Mouse (Mus musculus): ENCODE data around the gene Adat1. TPM values are rescaled to one million over a fixed set of nuclear protein-coding genes. Genes with fewer than 3 reads are reported as not detected.

Adat1 gene
- polyA plus RNA-seq (2015; fragmentation: Nextera tagmentation; extraction: Ambion mirVana) = 8.5 and 9.4 TPM in 2 replicates

DNA sequence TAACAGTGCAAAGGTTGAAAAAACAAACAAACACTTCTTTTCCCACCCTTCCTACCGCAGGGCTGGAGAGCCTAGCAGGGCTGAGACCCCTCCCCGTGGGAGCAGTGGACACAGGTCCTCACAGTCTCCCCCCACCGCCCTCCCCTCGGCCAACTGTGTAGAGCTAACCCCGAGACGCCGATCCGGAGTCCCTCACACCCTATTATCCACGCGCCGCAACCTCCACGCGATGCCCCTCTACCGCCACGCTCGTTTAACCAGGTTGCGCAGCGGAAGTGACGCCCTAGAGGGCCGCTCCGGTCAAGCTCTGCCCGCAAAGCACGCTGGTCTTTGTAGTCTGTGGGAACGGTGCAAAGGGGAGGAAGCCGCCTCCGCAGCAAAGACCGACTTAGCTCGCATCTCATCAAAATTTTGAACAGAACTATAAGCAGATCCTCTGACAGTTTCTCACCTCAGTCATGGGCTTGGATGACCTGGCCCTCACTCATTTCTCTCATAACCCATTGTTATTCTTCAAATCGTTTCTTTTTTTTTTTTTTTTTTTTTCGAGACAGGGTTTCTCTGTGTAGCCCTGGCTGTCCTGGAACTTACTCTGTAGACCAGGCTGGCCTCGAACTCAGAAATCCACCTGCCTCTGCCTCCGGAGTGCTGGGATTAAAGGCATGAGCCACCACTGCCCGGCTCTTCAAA is at the start of gene Adat1:
TSS of gene Adat1 (minus strand) at position 290 of the 690 bp plus-strand sequence.
- Histone ChIP-seq H3K4me1 (peaks cover 10% of the 10 kb centered on the region), H3K27ac (replicated peaks) (peak within 1 kb of the TSS; percentile 64), H3K9ac (replicated peaks) (peak within 1 kb of the TSS; percentile 92), H3K4me3 (replicated peaks) (peak within 1 kb of the TSS; percentile 84), H3K36me3 (peaks cover 61% of the 10 kb centered on the region), H3K9me3 (replicated peaks) (no peaks in the 10 kb centered on the region), H3K4me2 (peak within 1 kb of the TSS; percentile 69), H3K27me3 (replicated peaks) (no peaks in the 10 kb centered on the region)
- ATAC-seq (ENCODE audit: low FRiP score) = peak; percentile 98
- WGBS = 6% methylated on average over 33 of the region's 33 CpGs

DNA sequence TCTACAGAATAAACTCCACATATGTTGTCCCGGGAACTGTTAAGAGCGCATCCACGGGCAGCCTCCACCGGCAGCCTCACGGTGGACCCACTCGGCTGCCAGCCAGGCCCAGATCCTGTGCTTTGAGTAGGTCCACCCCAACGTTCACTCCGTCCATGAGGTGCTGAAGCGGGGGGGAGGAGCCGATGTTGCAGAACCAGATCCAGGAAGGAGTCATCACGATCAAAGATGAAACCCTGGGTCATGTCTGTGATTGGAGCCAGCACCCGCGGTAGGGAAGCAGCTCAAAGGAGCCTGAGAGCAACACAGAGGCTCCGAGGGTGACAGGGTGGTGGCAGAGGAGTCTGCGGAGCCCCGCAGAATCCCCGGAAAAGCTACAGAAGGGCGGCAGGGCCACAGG is 45.4 kb upstream of the Adat1 start:
- Histone ChIP-seq H3K9ac (replicated peaks) (no peak overlapping the region), H3K9me3 (replicated peaks) (no peaks in the 10 kb centered on the region), H3K4me3 (replicated peaks) (no peak overlapping the region), H3K4me2 (no peak overlapping the region), H3K27ac (replicated peaks) (no peak overlapping the region), H3K36me3 (no peaks in the 10 kb centered on the region), H3K27me3 (replicated peaks) (no peaks in the 10 kb centered on the region), H3K4me1 (no peaks in the 10 kb centered on the region)
- 86% methylated on average over 18 of the region's 18 CpGs for WGBS
- ATAC-seq (ENCODE audit: low FRiP score) = no peak

DNA sequence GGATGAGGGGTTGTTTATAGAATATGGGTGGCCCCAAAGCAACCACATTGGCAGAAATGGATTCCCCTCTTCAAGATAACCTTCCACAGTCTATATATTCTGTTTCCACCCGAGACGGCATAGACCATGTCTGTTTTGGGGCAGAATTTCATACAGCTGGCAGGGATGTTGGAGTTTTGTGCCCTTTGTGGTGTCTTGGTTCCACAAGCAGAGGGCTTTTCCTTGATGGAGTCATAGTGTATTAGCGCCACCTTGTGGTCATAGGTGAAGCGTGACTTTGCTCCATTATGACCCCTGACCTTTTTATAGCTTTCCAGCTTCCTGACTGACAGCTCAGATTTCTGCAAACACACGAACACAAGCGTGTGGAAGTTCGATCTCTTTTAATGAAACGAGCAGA is 42.5 kb upstream of the Adat1 start:
- 21% methylated on average over 8 of the region's 8 CpGs for WGBS
- H3K9me3 ChIP-seq (replicated peaks) = no peaks in the 10 kb centered on the region
- ATAC-seq (ENCODE audit: low FRiP score) = no peak
- no peaks in the 10 kb centered on the region for H3K27me3 ChIP-seq (replicated peaks)
- H3K27ac ChIP-seq (replicated peaks) = no peak overlapping the region
- no peak overlapping the region for H3K4me3 ChIP-seq (replicated peaks)
- no peaks in the 10 kb centered on the region for H3K4me1 ChIP-seq
- H3K9ac ChIP-seq (replicated peaks) = no peak overlapping the region
- no peaks in the 10 kb centered on the region for H3K36me3 ChIP-seq
- no peak overlapping the region for H3K4me2 ChIP-seq

DNA sequence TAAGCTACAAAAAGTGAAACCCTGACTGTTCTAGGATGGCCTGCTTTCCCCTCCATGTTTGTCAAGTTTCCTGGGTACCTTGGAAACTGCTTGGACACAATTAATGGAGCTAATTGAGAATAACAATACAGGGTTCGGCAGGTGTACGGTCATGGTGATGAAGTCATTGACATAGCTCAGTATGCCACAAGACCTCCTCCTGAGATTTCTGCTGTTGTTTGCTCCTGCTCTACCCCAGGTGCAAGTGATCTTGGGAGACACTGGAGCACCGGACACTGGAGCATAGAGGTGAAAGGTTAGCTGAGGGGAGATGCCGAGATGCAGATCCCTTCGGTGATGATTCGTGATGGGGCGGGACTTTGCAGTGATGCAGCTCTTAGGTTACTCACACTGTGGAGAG is 41.0 kb upstream of the Adat1 start:
- Histone ChIP-seq H3K9me3 (replicated peaks) (no peaks in the 10 kb centered on the region), H3K27me3 (replicated peaks) (no peaks in the 10 kb centered on the region), H3K4me2 (no peak overlapping the region), H3K27ac (replicated peaks) (no peak overlapping the region), H3K36me3 (no peaks in the 10 kb centered on the region), H3K4me1 (no peaks in the 10 kb centered on the region), H3K4me3 (replicated peaks) (no peak overlapping the region), H3K9ac (replicated peaks) (no peak overlapping the region)
- ATAC-seq (ENCODE audit: low FRiP score) = no peak
- 54% methylated on average over 7 of the region's 7 CpGs for WGBS

DNA sequence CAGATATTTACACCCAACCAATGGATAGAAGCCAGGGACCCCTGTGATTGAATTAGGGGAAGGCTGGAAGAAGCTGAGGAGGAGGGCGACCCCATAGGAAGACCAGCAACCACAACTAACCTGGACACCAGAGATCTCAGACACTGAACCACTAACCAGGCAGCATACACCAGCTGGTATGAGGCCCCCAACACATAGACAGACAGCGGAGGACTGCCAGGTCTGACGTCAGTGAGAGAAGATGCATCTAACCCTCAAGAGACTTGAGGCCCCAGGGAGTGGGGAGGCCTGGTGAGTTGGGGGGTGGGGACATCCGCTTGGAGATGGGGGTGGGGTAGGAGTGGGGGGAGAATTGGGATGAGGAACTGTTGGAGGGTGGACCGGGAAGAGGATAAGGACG is 38.6 kb upstream of the Adat1 start:
- Histone ChIP-seq H3K27ac (replicated peaks) (no peak overlapping the region), H3K9ac (replicated peaks) (no peak overlapping the region), H3K27me3 (replicated peaks) (no peaks in the 10 kb centered on the region), H3K4me3 (replicated peaks) (no peak overlapping the region), H3K4me1 (no peaks in the 10 kb centered on the region), H3K36me3 (no peaks in the 10 kb centered on the region), H3K4me2 (no peak overlapping the region), H3K9me3 (replicated peaks) (no peaks in the 10 kb centered on the region)
- ATAC-seq (ENCODE audit: low FRiP score) = no peak
- WGBS = 65% methylated on average over 6 of the region's 6 CpGs

DNA sequence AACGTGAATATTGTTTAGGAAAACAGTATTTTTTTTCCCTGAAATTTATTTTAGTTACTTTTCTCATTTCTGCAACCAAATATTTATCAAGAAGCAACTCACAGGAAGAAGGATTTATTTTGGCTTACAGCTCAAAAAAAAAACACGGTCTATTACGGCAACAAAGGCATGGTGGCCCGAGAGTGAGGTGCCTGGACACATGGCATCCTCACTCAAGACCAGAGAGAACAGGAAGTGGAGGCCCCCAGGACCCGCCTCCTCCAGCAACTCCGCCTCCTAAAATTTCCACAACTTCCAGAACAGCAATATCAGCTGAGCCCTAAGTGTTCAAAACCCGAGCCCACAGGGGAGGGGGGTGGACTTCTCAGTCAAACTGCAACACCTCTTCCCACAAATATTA is 37.4 kb upstream of the Adat1 start:
- Histone ChIP-seq H3K36me3 (no peaks in the 10 kb centered on the region), H3K9ac (replicated peaks) (no peak overlapping the region), H3K4me1 (no peaks in the 10 kb centered on the region), H3K4me3 (replicated peaks) (no peak overlapping the region), H3K27me3 (replicated peaks) (no peaks in the 10 kb centered on the region), H3K9me3 (replicated peaks) (no peaks in the 10 kb centered on the region), H3K27ac (replicated peaks) (no peak overlapping the region), H3K4me2 (no peak overlapping the region)
- ATAC-seq (ENCODE audit: low FRiP score) = no peak
- WGBS = 92% methylated on average over 7 of the region's 7 CpGs

DNA sequence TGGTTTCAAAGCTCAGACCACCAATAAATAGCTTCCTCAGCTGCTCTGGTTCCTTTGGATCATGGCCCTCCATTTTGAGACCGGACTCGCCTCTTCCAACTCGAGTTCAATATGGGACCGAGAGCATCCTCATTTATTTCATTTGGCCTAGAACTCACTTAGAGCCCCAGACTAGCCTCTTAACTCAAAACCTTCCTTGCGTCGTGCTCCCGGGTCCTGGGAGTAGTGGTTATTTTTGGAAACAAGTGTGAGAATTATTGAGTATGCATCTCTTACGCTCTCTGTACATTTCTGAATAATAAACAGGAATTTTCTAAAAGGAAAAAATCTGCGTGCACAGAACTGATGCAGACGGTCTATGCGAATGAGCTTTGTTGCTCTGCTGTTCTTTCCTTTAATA is 22.8 kb upstream of the Adat1 start, which contains the start of gene Gm6793:
TSS of gene Gm6793 (minus strand) at position 101 of the 400 bp plus-strand sequence.
- Histone ChIP-seq H3K4me1 (peaks cover 21% of the 10 kb centered on the region), H3K27me3 (replicated peaks) (no peaks in the 10 kb centered on the region), H3K27ac (replicated peaks) (no peak within 1 kb of the TSS), H3K4me2 (no peak within 1 kb of the TSS), H3K4me3 (replicated peaks) (no peak within 1 kb of the TSS), H3K9ac (replicated peaks) (no peak within 1 kb of the TSS), H3K9me3 (replicated peaks) (no peaks in the 10 kb centered on the region), H3K36me3 (peaks cover 46% of the 10 kb centered on the region)
- ATAC-seq (ENCODE audit: low FRiP score) = no peak
- 94% methylated on average over 11 of the region's 11 CpGs for WGBS

DNA sequence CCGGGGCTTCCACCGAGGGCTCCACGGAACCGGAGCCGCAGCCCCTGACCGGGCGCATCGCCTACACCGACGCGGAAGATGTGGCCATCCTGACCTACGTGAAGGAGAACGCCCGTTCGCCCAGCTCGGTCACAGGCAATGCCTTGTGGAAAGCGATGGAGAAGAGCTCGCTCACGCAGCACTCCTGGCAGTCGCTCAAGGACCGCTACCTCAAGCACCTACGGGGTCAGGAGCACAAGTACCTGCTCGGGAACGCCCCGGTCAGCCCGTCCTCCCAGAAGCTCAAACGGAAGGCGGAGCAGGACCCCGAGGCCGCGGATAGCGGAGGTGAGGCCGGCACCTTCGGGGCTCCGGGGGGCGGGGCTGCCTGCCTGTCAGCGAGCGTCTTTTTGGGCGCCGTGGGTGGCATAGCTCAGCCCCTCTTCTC is 19.7 kb upstream of the Adat1 start:
- WGBS = under 1% methylated on average over 40 of the region's 40 CpGs
- H3K4me2 ChIP-seq = peak overlapping the region; percentile 88
- H3K27ac ChIP-seq (replicated peaks) = peak overlapping the region; percentile 88
- no peaks in the 10 kb centered on the region for H3K27me3 ChIP-seq (replicated peaks)
- peaks cover 18% of the 10 kb centered on the region for H3K36me3 ChIP-seq
- H3K9me3 ChIP-seq (replicated peaks) = no peaks in the 10 kb centered on the region
- peak overlapping the region; percentile 99 for H3K4me3 ChIP-seq (replicated peaks)
- peak; percentile 56 for ATAC-seq (ENCODE audit: low FRiP score)
- peak overlapping the region; percentile 92 for H3K9ac ChIP-seq (replicated peaks)
- peaks cover 26% of the 10 kb centered on the region for H3K4me1 ChIP-seq

DNA sequence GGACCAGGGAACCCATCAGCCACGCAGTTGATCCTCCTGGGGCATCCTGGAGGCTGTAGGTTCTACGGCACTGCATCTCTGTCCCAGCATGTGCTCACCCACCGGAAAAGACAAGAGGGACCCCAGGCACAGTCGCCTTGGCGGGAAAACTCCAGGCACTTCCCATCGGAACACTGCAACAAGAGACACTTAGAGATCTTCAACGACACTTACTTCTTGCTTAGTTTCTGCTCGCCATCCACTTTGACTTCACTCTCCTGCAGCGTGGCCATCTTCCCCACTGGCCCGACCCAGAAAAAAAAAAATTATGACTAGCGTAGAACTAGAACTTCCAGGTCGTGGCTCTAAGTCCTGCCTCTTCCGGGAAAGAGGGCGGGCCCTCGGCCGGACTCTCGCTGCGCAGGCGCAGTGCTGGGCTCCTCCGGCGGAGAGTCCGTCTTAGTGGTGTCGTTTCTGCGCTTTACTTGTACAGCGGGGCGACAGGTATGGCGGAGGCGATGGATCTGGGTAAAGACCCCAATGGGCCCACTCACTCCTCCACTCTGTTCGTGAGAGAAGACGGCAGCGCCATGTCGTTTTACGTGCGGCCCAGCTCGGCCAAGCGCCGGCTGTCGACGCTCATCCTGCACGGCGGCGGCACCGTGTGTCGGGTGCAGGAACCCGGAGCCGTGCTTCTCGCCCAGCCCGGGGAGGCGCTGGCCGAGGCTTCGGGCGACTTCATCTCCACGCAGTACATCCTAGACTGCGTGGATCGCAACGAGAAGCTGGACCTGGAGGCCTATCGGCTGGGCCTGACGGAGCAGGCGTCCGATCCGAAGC is 19.1 kb upstream of the Adat1 start, which contains the start of the genes Kars and Terf2ip:
TSS of gene Kars (minus strand) at position 327 of the 819 bp plus-strand sequence.
TSS of gene Terf2ip (plus strand) at position 402 of the 819 bp plus-strand sequence.
- Histone ChIP-seq H3K36me3 (peaks cover 12% of the 10 kb centered on the region), H3K4me2 (peak within 1 kb of the TSS; percentile 88), H3K27me3 (replicated peaks) (no peaks in the 10 kb centered on the region), H3K9ac (replicated peaks) (peak within 1 kb of the TSS; percentile 92), H3K27ac (replicated peaks) (peak within 1 kb of the TSS; percentile 88), H3K4me1 (peaks cover 26% of the 10 kb centered on the region), H3K9me3 (replicated peaks) (no peaks in the 10 kb centered on the region), H3K4me3 (replicated peaks) (peak within 1 kb of the TSS; percentile 99)
- ATAC-seq (ENCODE audit: low FRiP score) = peak; percentile 92
- WGBS = under 1% methylated on average over 61 of the region's 61 CpGs

DNA sequence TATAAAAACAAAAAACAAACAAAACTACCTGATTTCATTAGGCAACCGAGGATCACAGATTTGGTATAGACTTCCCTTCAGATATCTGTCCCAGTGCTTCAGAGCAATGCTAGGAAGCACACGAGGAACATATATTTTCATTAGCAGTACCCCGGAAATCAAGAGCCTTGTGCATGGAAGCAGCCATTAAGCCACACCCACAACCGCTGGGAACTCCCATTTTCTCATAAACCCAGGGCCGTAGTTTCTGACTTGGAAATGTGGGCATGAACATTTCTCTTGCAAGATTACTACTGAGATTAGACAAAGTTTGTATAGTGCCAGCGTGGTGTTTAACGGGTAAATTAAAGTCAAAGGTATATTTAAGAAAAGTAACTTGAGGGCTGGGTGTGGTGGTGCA is 17.5 kb upstream of the Adat1 start:
- Histone ChIP-seq H3K4me2 (peak overlapping the region; percentile 88; the same call in 1 of the 2 replicates), H3K27me3 (replicated peaks) (no peaks in the 10 kb centered on the region), H3K27ac (replicated peaks) (no peak overlapping the region), H3K4me3 (replicated peaks) (no peak overlapping the region), H3K4me1 (peaks cover 26% of the 10 kb centered on the region), H3K9ac (replicated peaks) (no peak overlapping the region), H3K9me3 (replicated peaks) (no peaks in the 10 kb centered on the region), H3K36me3 (peaks cover 12% of the 10 kb centered on the region)
- 94% methylated on average over 7 of the region's 7 CpGs for WGBS
- no peak for ATAC-seq (ENCODE audit: low FRiP score)

DNA sequence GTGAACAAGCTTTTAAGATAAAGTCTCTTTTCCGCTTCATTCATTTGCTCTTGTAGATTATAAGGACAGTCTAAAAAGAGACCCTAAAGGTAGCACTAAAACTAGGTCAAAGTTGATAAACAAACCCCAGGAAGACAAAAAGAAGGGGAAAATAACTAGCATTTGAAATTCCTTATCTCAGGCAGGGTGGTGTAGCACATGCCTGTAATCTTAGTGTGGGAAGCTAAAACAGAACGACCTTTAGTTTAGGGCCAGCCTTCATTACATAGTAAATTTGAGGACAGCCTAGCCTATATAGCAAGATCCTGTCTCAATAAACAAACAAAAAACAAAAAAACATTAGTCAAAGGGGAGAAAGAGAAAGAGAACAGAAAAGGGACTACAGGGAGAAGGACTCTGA is 15.6 kb upstream of the Adat1 start:
- Histone ChIP-seq H3K4me2 (no peak overlapping the region), H3K27ac (replicated peaks) (no peak overlapping the region), H3K9me3 (replicated peaks) (no peaks in the 10 kb centered on the region), H3K9ac (replicated peaks) (no peak overlapping the region), H3K4me3 (replicated peaks) (no peak overlapping the region), H3K27me3 (replicated peaks) (no peaks in the 10 kb centered on the region), H3K36me3 (peaks cover 29% of the 10 kb centered on the region), H3K4me1 (peaks cover 20% of the 10 kb centered on the region)
- no peak for ATAC-seq (ENCODE audit: low FRiP score)
- WGBS = 95% methylated on average over 2 of the region's 2 CpGs

DNA sequence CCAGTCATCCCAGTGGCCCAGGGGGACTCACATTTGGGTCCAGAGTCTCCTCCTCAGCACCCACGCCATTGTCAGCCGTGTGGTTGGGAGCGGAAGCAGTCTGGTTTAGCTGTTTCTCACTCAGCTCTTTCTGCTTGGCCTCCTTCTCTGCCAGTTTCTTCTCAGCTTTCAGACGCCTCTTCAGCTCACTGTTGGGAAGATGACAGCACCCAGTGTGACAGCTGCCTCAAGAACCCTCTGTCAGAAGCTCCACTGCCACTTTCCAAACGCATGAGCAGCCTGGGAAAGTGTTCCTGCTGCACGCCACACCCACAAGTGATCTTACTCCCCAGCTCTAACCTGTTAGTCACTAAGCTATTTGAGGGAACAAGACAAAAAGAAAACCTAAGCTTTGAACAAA is 13.5 kb upstream of the Adat1 start:
- no peaks in the 10 kb centered on the region for H3K27me3 ChIP-seq (replicated peaks)
- 95% methylated on average over 6 of the region's 6 CpGs for WGBS
- no peak overlapping the region for H3K27ac ChIP-seq (replicated peaks)
- ATAC-seq (ENCODE audit: low FRiP score) = no peak
- H3K9me3 ChIP-seq (replicated peaks) = no peaks in the 10 kb centered on the region
- peaks cover 50% of the 10 kb centered on the region for H3K36me3 ChIP-seq
- H3K4me3 ChIP-seq (replicated peaks) = no peak overlapping the region
- H3K9ac ChIP-seq (replicated peaks) = no peak overlapping the region
- peaks cover 12% of the 10 kb centered on the region for H3K4me1 ChIP-seq
- no peak overlapping the region for H3K4me2 ChIP-seq
